Mouse (Mus musculus) mouse embryonic stem cell (cell line): ENCODE data around the gene Slc15a4.

Source experiments
- in situ Hi-C, 2 experiments: fragments of 300-500 bp; cut with MboI; formaldehyde crosslinking; loops; 1 replicate in 1 of 2; 3 replicates in 1 of 2; pipeline ENCODE4 v1.14.3; 2019 to 2020; ENCODE audit warnings: low sequenced_read_pairs in 2 of 2, low pct_unique_long_range_greater_than_20kb in 1 of 2, mixed read lengths in 1 of 2; ENCODE audit not compliant: unreplicated experiment in 1 of 2

Slc15a4 gene

GRCm38 (mm10) chr5:127587854-127588253 is 44.8 kb downstream of the Slc15a4 start:
- in situ Hi-C loops, result loop anchor here in 1 of 2 experiments (25.0 kb wide), 1 partner anchor 349 kb away; no protein-coding TSS in a partner anchor

- in situ Hi-C loops, result loop anchor here in 1 of 2 experiments (25.0 kb wide), 1 partner anchor 354 kb away; no protein-coding TSS in a partner anchor
Observed at GRCm38 (mm10) chr5:127583658-127584057, 49.0 kb downstream of the Slc15a4 start.

- in situ Hi-C loops, result loop anchor here in 1 of 2 experiments (25.0 kb wide), 1 partner anchor 360 kb away; no protein-coding TSS in a partner anchor
Observed at GRCm38 (mm10) chr5:127577419-127577818, 55.3 kb downstream of the Slc15a4 start.

- in situ Hi-C loops, result no loop called here
Observed at GRCm38 (mm10) chr5:127567165-127567741, 65.4 kb downstream of the Slc15a4 start.

- in situ Hi-C loops, result no loop called here
Observed at GRCm38 (mm10) chr5:127561086-127561485, 71.6 kb downstream of the Slc15a4 start.

- in situ Hi-C loops, result no loop called here
Observed at GRCm38 (mm10) chr5:127548136-127548535, 84.6 kb downstream of the Slc15a4 start.

GRCm38 (mm10) chr5:127546585-127546991 is 86.1 kb downstream of the Slc15a4 start:
- in situ Hi-C loops, result no loop called here
